Mouse (Mus musculus) myocyte (in vitro differentiated cells): ENCODE measurements around the gene Ftsj1. TPM values are rescaled to one million over a fixed set of nuclear protein-coding genes. Genes with fewer than 3 reads are reported as not detected.

Source experiments
- H3K27me3 ChIP-seq: one replicate; pipeline ENCODE4 v1.6.1; 2011; ENCODE audit not compliant: control insufficient read depth, insufficient read depth, insufficient read length
- H3K36me3 ChIP-seq: one replicate; pipeline ENCODE4 v1.6.1; 2011; ENCODE audit not compliant: control insufficient read depth, insufficient read depth
- H3K4me2 ChIP-seq: one replicate; pipeline ENCODE4 v1.6.1; 2011; ENCODE audit warnings: low read depth, control low read depth
- H3K4me3 ChIP-seq: one replicate; pipeline ENCODE4 v1.5.1; 2011; ENCODE audit warnings: mild to moderate bottlenecking, control low read depth, moderate library complexity
- H3K79me2 ChIP-seq: one replicate; pipeline ENCODE4 v1.6.1; 2011; ENCODE audit not compliant: control insufficient read depth, insufficient read depth
- H3ac ChIP-seq: one replicate; pipeline ENCODE4 v1.6.1; 2011; ENCODE audit not compliant: control insufficient read depth, insufficient read length
- CEBPB ChIP-seq: IDR thresholded peaks from 2 replicates; pipeline ENCODE4 v1.6.1; 2011; ENCODE audit warnings: mild to moderate bottlenecking, moderate library complexity; ENCODE audit not compliant: poor library complexity, insufficient read depth, severe bottlenecking
- E2F4 ChIP-seq: IDR thresholded peaks from one replicate; pipeline ENCODE4 v1.6.1; 2011; ENCODE audit warnings: mild to moderate bottlenecking, control low read depth, moderate library complexity; ENCODE audit not compliant: insufficient read depth
- MAX ChIP-seq: IDR thresholded peaks from one replicate; pipeline ENCODE4 v1.6.1; 2011; ENCODE audit warnings: low read depth, mild to moderate bottlenecking, control low read depth
- MYOD1 ChIP-seq, 3 experiments: IDR thresholded peaks; one replicate each; pipeline ENCODE4 v1.6.1; 2011; ENCODE audit warnings: control low read depth in 2 of 3, low read depth in 2 of 3, mild to moderate bottlenecking in 2 of 3, moderate library complexity in 1 of 3; ENCODE audit not compliant: insufficient read length in 2 of 3, control insufficient read depth in 1 of 3
- MYOG ChIP-seq, 3 experiments: IDR thresholded peaks; one replicate each; pipeline ENCODE4 v1.6.1; 2011; ENCODE audit warnings: control low read depth in 2 of 3, low read depth in 2 of 3, mild to moderate bottlenecking in 2 of 3; ENCODE audit not compliant: insufficient read length in 2 of 3, control insufficient read depth in 1 of 3, insufficient read depth in 1 of 3
- POLR2A ChIP-seq: IDR thresholded peaks from one replicate; pipeline ENCODE4 v1.6.1; 2011; ENCODE audit warnings: low read depth, mild to moderate bottlenecking, control low read depth, moderate library complexity; ENCODE audit not compliant: insufficient read length
- POLR2AphosphoS2 ChIP-seq: IDR thresholded peaks from one replicate; pipeline ENCODE4 v1.6.1; 2011; ENCODE audit warnings: low read depth, control low read depth; ENCODE audit not compliant: insufficient read length
- REST ChIP-seq: IDR thresholded peaks from one replicate; pipeline ENCODE4 v1.6.1; 2011; ENCODE audit warnings: mild to moderate bottlenecking, control low read depth, moderate library complexity; ENCODE audit not compliant: insufficient read depth, insufficient read length
- SRF ChIP-seq: IDR thresholded peaks from one replicate; pipeline ENCODE4 v1.6.1; 2011; ENCODE audit warnings: low read depth; ENCODE audit not compliant: control insufficient read depth, insufficient read length
- TCF12 ChIP-seq: IDR thresholded peaks from one replicate; pipeline ENCODE4 v1.6.1; 2011; ENCODE audit warnings: mild to moderate bottlenecking, control low read depth; ENCODE audit not compliant: poor library complexity, insufficient read depth, severe bottlenecking
- TCF3 ChIP-seq: IDR thresholded peaks from one replicate; pipeline ENCODE4 v1.6.1; 2011; ENCODE audit warnings: low read depth, control low read depth; ENCODE audit not compliant: insufficient read length
- USF1 ChIP-seq: IDR thresholded peaks from one replicate; pipeline ENCODE4 v1.6.1; 2011; ENCODE audit warnings: low read depth, mild to moderate bottlenecking, control low read depth, moderate library complexity
- polyA plus RNA-seq: library from polyadenylated mRNA; unstranded; fragments of >200 nt; fragmentation: generic; extraction: Trizol; gene quantifications from one replicate; pipeline ENCODE4 v1.2.1, GENCODE M21; 2012; ENCODE audit warnings: missing spikeins

The Ftsj1 gene
- polyA plus RNA-seq, 1 experiment, result 32.6 TPM

GRCm38 (mm10) chrX:8222296-8222677 is 29.9 kb downstream of the Ftsj1 start:
- TF ChIP-seq REST, result no peak
- peak; percentile 29 for TF ChIP-seq TCF12
- no peak for TF ChIP-seq CEBPB
- TF ChIP-seq SRF, result peak; percentile 36
- TF ChIP-seq MYOD1 (IDR thresholded peaks at IDR 0.05; ENCODE audit: control insufficient read depth in 1 of 3, insufficient read length in 2 of 3, low read depth in 2 of 3), result peak in 1 of 3 experiments; percentile 4
- peak in 1 of 3 experiments; percentile 23 for TF ChIP-seq MYOG (IDR thresholded peaks at IDR 0.05; ENCODE audit: control insufficient read depth in 1 of 3, insufficient read depth in 1 of 3, insufficient read length in 2 of 3, low read depth in 2 of 3)
- no peaks in the 10 kb centered on the region for H3K27me3 ChIP-seq
- no peaks in the 10 kb centered on the region for H3K36me3 ChIP-seq
- no peak overlapping the region for H3K4me3 ChIP-seq
- no peaks in the 10 kb centered on the region for H3K79me2 ChIP-seq
- H3ac ChIP-seq, result no peak overlapping the region
- H3K4me2 ChIP-seq, result peak overlapping the region; percentile 71

- Histone ChIP-seq H3ac (no peak overlapping the region), H3K79me2 (no peaks in the 10 kb centered on the region), H3K4me2 (no peak overlapping the region), H3K36me3 (no peaks in the 10 kb centered on the region), H3K27me3 (no peaks in the 10 kb centered on the region), H3K4me3 (no peak overlapping the region)
- no peak for TF ChIP-seq E2F4
- no peak for TF ChIP-seq POLR2AphosphoS2
- TF ChIP-seq POLR2A, result no peak
- TF ChIP-seq MAX, result no peak
- TF ChIP-seq MYOD1 (IDR thresholded peaks at IDR 0.05; ENCODE audit: control insufficient read depth in 1 of 3, insufficient read length in 2 of 3, low read depth in 2 of 3), result no peak
Measured at GRCm38 (mm10) chrX:8219651-8220050, 32.6 kb downstream of the Ftsj1 start.

- Histone ChIP-seq H3K4me3 (no peak overlapping the region), H3K79me2 (no peaks in the 10 kb centered on the region), H3K4me2 (no peak overlapping the region), H3K27me3 (no peaks in the 10 kb centered on the region), H3ac (no peak overlapping the region), H3K36me3 (no peaks in the 10 kb centered on the region)
- TF ChIP-seq REST (no peak), TCF12 (no peak), CEBPB (no peak), SRF (no peak), USF1 (no peak), E2F4 (no peak), MYOD1 (IDR thresholded peaks at IDR 0.05; ENCODE audit: control insufficient read depth in 1 of 3, insufficient read length in 2 of 3, low read depth in 2 of 3) (no peak)
Measured at GRCm38 (mm10) chrX:8218114-8218513, 34.1 kb downstream of the Ftsj1 start.

GRCm38 (mm10) chrX:8217383-8217782 is 34.8 kb downstream of the Ftsj1 start:
- no peak overlapping the region for H3K4me3 ChIP-seq
- H3K36me3 ChIP-seq, result no peaks in the 10 kb centered on the region
- H3K27me3 ChIP-seq, result no peaks in the 10 kb centered on the region
- no peak overlapping the region for H3ac ChIP-seq
- no peak overlapping the region for H3K4me2 ChIP-seq
- TF ChIP-seq SRF (no peak), TCF12 (no peak), REST (no peak), USF1 (no peak), CEBPB (no peak), MAX (no peak), MYOD1 (IDR thresholded peaks at IDR 0.05; ENCODE audit: control insufficient read depth in 1 of 3, insufficient read length in 2 of 3, low read depth in 2 of 3) (no peak), MYOG (IDR thresholded peaks at IDR 0.05; ENCODE audit: control insufficient read depth in 1 of 3, insufficient read depth in 1 of 3, insufficient read length in 2 of 3, low read depth in 2 of 3) (no peak)
- no peaks in the 10 kb centered on the region for H3K79me2 ChIP-seq

GRCm38 (mm10) chrX:8211490-8212207 is 40.6 kb downstream of the Ftsj1 start:
- Histone ChIP-seq H3ac (no peak overlapping the region), H3K27me3 (no peaks in the 10 kb centered on the region), H3K4me2 (no peak overlapping the region), H3K79me2 (no peaks in the 10 kb centered on the region), H3K4me3 (no peak overlapping the region), H3K36me3 (no peaks in the 10 kb centered on the region)
- TF ChIP-seq MAX (no peak), MYOD1 (IDR thresholded peaks at IDR 0.05; ENCODE audit: control insufficient read depth in 1 of 3, insufficient read length in 2 of 3, low read depth in 2 of 3) (no peak), USF1 (no peak), REST (no peak), TCF12 (no peak), E2F4 (no peak), POLR2AphosphoS2 (no peak), TCF3 (no peak)
